Mouse (Mus musculus) limb, embryonic 13.5 days (tissue): ENCODE results near the gene Aplf. TPM values are rescaled to one million over a fixed set of nuclear protein-coding genes. Genes with fewer than 3 reads are reported as not detected.
"Not testable (repeated sequence)": the region's sequence is repeated elsewhere in the genome, so short reads cannot be mapped to it uniquely, and the experiment has no call there.

Source experiments
- ATAC-seq: fragments of 200-750 bp; cut with Nextera tagmentation; 2 replicates; pipeline ENCODE4 v1.8.0; 2017; ENCODE audit warnings: low read depth, moderate number of reproducible peaks, moderate TSS enrichment; ENCODE audit not compliant: low FRiP score
- H3K27ac ChIP-seq: fragments of 300-500 bp; sonication (generic); 2 replicates; pipeline ENCODE4 v1.5.1; 2015; ENCODE audit warnings: inconsistent platforms, mild to moderate bottlenecking, moderate library complexity
- H3K27me3 ChIP-seq: fragments of 300-500 bp; sonication (generic); 2 replicates; pipeline ENCODE4 v1.6.1; 2015; ENCODE audit warnings: mild to moderate bottlenecking, inconsistent platforms
- H3K36me3 ChIP-seq: fragments of 300-500 bp; sonication (generic); 2 replicates; pipeline ENCODE4 v1.6.1; 2015; ENCODE audit warnings: inconsistent platforms, mild to moderate bottlenecking, moderate library complexity
- H3K4me1 ChIP-seq: fragments of 300-500 bp; sonication (generic); 2 replicates; pipeline ENCODE4 v1.6.1; 2015; ENCODE audit warnings: inconsistent platforms
- H3K4me2 ChIP-seq: fragments of 300-500 bp; sonication (generic); replicated peaks from 2 replicates; pipeline ENCODE4 v1.6.1; 2015; ENCODE audit warnings: inconsistent platforms, mild to moderate bottlenecking, moderate library complexity
- H3K4me3 ChIP-seq: fragments of 300-500 bp; sonication (generic); 2 replicates; pipeline ENCODE4 v1.5.1; 2015; ENCODE audit warnings: moderate library complexity, mild to moderate bottlenecking, inconsistent platforms
- H3K9ac ChIP-seq: fragments of 300-500 bp; sonication (generic); 2 replicates; pipeline ENCODE4 v1.6.1; 2015; ENCODE audit warnings: mild to moderate bottlenecking, inconsistent platforms
- H3K9me3 ChIP-seq: fragments of 300-500 bp; sonication (generic); 2 replicates; pipeline ENCODE4 v1.6.1; 2016; ENCODE audit warnings: inconsistent platforms
- WGBS: fragments of 180-500 bp; shearing (Covaris S2); methylation state at CpG from one replicate; pipeline ENCODE4 v1.1.7; 2015; 5-methylcytosine and 5-hydroxymethylcytosine counted together
- polyA plus RNA-seq: library from polyadenylated mRNA; unstranded; fragments of >200 nt; fragmentation: Nextera tagmentation; extraction: Ambion mirVana; gene quantifications from 2 replicates; pipeline ENCODE4 v1.2.1, GENCODE M21; 2015

The Aplf gene
- polyA plus RNA-seq, 1 experiment from 2014 or later = 13.4 TPM

DNA sequence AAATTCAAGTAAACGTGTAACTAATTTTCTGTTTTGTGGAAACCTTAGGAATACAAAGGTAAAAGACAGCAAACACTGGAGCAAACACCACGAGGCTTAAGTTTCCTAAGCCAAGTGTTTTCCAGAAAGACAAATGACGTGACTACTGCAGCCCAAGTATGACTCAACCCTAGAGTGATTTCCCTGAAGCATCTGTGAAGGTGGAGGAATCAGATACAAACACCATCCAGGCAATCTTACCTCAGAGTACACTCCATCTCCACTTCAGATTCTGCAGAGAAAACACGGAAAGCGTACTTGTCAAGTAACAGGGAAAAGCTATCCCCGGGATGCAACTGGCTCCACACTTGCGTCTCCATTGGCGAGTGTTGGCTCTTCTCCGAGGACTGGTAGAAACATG is 8.5 kb downstream of the Aplf start:
- Histone ChIP-seq H3K4me3 (no peak overlapping the region), H3K36me3 (peaks cover 3% of the 10 kb centered on the region; the same call in 1 of the 2 replicates), H3K27me3 (no peaks in the 10 kb centered on the region), H3K4me1 (no peaks in the 10 kb centered on the region), H3K4me2 (no peak overlapping the region), H3K9me3 (no peaks in the 10 kb centered on the region), H3K27ac (no peak overlapping the region), H3K9ac (no peak overlapping the region)
- ATAC-seq = no peak
- WGBS = 92% methylated on average over 9 of the region's 9 CpGs

DNA sequence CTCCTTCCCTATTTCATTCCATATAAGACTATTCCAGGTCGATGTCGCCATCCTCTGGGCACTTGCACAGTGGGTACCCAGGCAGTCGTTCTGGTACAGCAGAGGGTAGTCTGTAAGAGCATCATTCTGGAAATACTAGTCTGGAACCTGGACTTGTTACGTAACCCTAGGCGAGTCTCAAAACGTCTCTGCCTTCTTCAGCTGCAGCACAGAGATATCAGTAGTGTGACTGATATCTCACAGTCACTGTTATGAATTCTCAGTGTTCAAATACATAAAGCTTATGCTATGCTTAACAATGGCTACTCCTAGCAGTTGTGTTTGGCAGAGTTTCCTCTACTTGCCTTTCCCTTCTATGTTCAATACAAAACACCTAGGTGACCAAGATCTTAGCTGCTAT is 9.8 kb downstream of the Aplf start:
- WGBS = 80% methylated on average over 6 of the region's 6 CpGs

DNA sequence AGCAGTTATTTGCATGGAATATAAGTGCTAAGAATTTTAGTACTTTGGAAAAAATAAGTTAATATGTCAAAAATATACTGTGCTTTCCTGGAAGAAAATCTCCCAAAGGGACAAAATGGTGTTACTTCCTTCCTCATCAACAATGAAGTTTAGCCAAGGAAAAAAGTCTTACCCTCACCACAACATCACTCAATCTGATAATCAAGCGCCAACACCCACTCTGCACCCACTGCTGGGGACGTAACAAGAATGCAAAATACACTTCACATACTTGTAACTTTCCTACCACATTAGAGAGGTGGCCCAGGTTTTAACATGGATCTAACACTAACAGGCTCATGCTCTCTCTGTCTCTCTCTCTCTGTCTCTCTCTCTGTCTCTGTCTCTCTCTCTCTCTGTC is 10.3 kb downstream of the Aplf start:
- Histone ChIP-seq H3K9me3 (no peaks in the 10 kb centered on the region), H3K4me1 (no peaks in the 10 kb centered on the region), H3K4me3 (no peak overlapping the region), H3K36me3 (peaks cover 6% of the 10 kb centered on the region; the same call in 1 of the 2 replicates), H3K27me3 (no peaks in the 10 kb centered on the region), H3K9ac (no peak overlapping the region), H3K4me2 (no peak overlapping the region), H3K27ac (no peak overlapping the region)
- 86% methylated on average over 2 of the region's 2 CpGs for WGBS
- no peak for ATAC-seq

More for the DNA sequence above, 9.8 kb downstream of the Aplf start:
- Histone ChIP-seq H3K36me3 (peaks cover 6% of the 10 kb centered on the region; the same call in 1 of the 2 replicates), H3K9me3 (no peaks in the 10 kb centered on the region), H3K4me3 (no peak overlapping the region), H3K27ac (no peak overlapping the region), H3K4me1 (no peaks in the 10 kb centered on the region), H3K4me2 (no peak overlapping the region), H3K9ac (no peak overlapping the region), H3K27me3 (no peaks in the 10 kb centered on the region)
- no peak for ATAC-seq

- WGBS = 93% methylated on average over 4 of the region's 4 CpGs
- Histone ChIP-seq H3K9ac (no peak overlapping the region), H3K36me3 (peaks cover 14% of the 10 kb centered on the region), H3K27me3 (no peaks in the 10 kb centered on the region), H3K4me1 (no peaks in the 10 kb centered on the region), H3K4me2 (no peak overlapping the region), H3K4me3 (no peak overlapping the region), H3K9me3 (no peaks in the 10 kb centered on the region), H3K27ac (no peak overlapping the region)
- ATAC-seq = no peak
These were observed 13.2 kb downstream of the Aplf start for GRCm38 (mm10) chr6:87658816-87659215.

DNA sequence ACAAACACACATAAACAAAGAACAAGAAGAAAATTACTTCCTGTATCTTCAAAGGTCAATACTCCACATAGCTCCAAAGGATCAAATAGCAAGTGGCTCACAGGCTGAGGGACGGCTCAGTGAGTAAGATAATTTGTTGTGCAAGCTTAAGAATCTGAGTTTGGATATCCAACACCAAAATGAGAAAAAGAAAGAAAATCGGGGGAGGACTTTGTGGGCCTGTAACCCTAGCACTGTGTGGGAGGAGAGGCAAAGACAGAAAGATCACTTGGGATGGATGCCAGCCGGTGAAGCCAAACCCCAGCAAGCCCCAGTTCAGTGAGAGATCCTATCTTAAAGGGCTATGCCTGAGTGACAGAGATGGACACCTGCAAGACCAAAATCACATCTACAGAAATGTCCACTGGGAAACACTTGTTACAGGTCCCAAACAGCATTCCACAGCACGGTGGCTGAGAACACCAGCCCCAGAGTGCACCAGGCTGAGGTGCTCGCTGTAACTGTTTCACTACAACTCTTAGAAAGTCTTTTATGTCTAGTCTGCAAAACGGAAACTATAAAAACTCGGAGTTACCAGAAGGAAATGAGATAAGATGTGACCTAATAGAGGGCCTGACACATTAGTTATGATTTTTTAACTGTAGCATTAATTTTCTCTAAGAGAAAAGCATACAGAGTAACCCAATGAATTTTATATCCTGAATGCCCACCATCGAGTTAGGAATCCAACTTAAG is 17.9 kb downstream of the Aplf start:
- Histone ChIP-seq H3K27me3 (no peaks in the 10 kb centered on the region), H3K4me3 (no peak overlapping the region), H3K9me3 (no peaks in the 10 kb centered on the region), H3K9ac (no peak overlapping the region), H3K27ac (no peak overlapping the region), H3K36me3 (peaks cover 20% of the 10 kb centered on the region), H3K4me1 (no peaks in the 10 kb centered on the region), H3K4me2 (no peak overlapping the region)
- WGBS = 63% methylated on average over 8 of the region's 8 CpGs
- ATAC-seq = no peak

DNA sequence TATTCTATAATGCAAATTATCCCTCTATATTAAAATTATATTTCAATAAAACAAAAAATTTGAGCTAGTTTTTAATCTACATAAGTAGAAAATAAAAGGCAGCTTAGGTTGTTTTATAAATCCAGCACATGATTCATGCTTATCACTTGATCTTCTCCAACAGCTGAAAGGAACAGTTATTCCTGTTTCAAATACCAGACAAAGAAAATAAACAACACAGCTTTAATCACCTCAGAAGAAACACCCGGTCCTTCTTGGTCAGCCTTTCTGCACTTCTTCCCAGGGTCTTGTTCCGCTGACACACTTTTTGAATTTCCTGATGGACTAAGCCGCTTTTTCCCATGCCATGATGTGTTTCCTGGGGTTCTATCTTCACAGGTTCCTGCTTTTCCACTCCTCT is 18.5 kb downstream of the Aplf start:
- 75% methylated on average over 3 of the region's 3 CpGs for WGBS
- H3K9me3 ChIP-seq = no peaks in the 10 kb centered on the region
- no peaks in the 10 kb centered on the region for H3K4me1 ChIP-seq
- H3K27me3 ChIP-seq = no peaks in the 10 kb centered on the region
- H3K4me2 ChIP-seq = no peak overlapping the region
- no peak overlapping the region for H3K27ac ChIP-seq
- no peak overlapping the region for H3K4me3 ChIP-seq
- no peak for ATAC-seq
- no peak overlapping the region for H3K9ac ChIP-seq
- peaks cover 20% of the 10 kb centered on the region for H3K36me3 ChIP-seq

DNA sequence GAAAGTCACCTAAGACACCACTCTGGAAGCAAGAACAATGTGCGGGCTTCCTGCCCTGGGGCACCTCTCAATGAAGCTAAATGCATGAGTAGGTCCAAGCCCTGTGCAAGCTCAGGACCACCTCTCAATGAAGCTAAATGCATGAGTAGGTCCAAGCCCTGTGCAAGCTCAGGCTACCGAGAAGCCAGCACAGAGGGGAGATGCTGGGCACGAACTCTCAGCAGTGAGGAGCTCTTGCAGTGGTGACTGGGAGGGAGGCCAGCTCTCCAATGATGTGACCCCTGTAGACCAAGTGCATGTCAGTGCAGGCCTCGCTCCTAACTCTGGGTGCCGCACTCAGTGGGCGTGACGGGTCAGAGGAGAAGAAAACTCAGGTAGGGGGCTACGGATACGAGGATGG is 19.3 kb downstream of the Aplf start:
- Histone ChIP-seq H3K27me3 (no peaks in the 10 kb centered on the region), H3K4me2 (no peak overlapping the region), H3K27ac (no peak overlapping the region), H3K9ac (no peak overlapping the region), H3K9me3 (no peaks in the 10 kb centered on the region), H3K4me1 (no peaks in the 10 kb centered on the region), H3K4me3 (no peak overlapping the region), H3K36me3 (peaks cover 17% of the 10 kb centered on the region)
- ATAC-seq = no peak
- WGBS = 95% methylated on average over 9 of the region's 9 CpGs

DNA sequence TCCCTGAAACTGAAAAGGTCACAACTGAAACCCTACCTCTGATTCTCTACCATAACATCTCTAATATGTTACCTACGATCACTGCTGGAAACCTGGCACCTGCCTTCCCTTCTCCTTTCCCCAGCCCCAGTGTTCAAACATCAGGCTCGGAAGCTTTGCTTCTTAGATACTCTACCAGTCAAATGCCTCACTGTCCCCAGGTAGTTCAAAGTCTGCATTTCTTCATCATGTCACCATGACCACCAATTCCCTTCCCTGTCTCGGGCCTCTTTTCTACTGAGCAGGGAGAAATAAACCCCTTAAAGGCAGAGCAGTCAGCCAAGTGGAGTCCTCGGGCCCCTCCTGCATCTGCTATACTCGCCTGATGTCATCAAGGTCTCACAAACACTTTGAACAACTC is 20.2 kb downstream of the Aplf start:
- WGBS = 84% methylated on average over 5 of the region's 5 CpGs
- H3K9ac ChIP-seq = no peak overlapping the region
- no peaks in the 10 kb centered on the region for H3K27me3 ChIP-seq
- no peaks in the 10 kb centered on the region for H3K9me3 ChIP-seq
- H3K4me2 ChIP-seq = no peak overlapping the region
- H3K4me3 ChIP-seq = no peak overlapping the region
- ATAC-seq = no peak
- no peaks in the 10 kb centered on the region for H3K4me1 ChIP-seq
- H3K36me3 ChIP-seq = peaks cover 17% of the 10 kb centered on the region
- no peak overlapping the region for H3K27ac ChIP-seq

GRCm38 (mm10) chr6:87638134-87638660 is 33.8 kb downstream of the Aplf start:
- Histone ChIP-seq H3K36me3 (no peaks in the 10 kb centered on the region; the same call in 1 of the 2 replicates), H3K27me3 (no peaks in the 10 kb centered on the region), H3K4me3 (no peak overlapping the region), H3K27ac (no peak overlapping the region), H3K4me2 (no peak overlapping the region), H3K9me3 (no peaks in the 10 kb centered on the region), H3K4me1 (peaks cover 8% of the 10 kb centered on the region), H3K9ac (no peak overlapping the region)
- 0 out of 2 replicates have a peak, but pooled peaks have one; percentile 44 for ATAC-seq
- WGBS = 28% methylated on average over 11 of the region's 11 CpGs

DNA sequence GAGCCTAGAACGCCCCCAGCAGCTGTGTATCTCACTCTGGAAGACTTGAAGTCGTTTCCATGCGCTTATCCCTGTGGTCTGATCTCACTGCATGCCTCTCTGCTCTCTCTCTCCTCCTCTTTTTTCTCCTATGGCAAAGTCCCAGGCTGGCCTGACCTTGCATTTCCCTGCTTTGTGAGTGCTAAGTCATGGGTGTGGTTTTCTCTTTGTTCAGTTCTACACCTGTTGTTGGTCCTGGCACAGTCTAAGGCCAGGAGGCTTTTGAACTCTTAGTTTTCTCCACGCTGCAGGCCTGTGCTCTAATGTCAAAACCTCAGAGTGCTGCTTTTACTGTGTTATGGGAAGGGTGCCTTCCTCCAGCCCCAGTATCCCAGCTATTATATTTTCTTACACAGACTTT is 39.8 kb downstream of the Aplf start:
- ATAC-seq = no peak
- H3K9ac ChIP-seq = no peak overlapping the region
- H3K9me3 ChIP-seq = no peaks in the 10 kb centered on the region
- H3K36me3 ChIP-seq = peaks cover 10% of the 10 kb centered on the region
- no peaks in the 10 kb centered on the region for H3K27me3 ChIP-seq
- H3K4me3 ChIP-seq = no peak overlapping the region
- no peak overlapping the region for H3K27ac ChIP-seq
- no peaks in the 10 kb centered on the region for H3K4me1 ChIP-seq
- WGBS = 75% methylated on average over 4 of the region's 4 CpGs
- no peak overlapping the region for H3K4me2 ChIP-seq

DNA sequence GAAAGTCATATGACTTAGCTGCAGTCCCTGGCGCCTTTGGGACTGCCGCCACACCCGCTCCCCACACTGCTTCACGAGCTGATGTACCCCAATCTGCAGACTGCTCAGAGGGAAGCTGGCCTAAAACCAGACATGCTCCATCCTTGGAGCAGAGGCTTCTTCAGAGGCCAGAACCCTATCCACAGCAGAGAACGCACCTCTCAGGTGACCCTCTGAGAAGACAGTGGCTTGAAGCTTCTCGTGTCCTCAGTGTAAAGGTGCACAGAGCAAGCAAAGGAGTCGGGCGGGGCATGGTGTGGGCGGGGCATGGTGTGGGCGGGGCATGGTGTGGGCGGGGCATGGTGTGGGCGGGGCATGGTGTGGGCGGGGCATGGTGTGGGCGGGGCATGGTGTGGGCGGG is 43.1 kb downstream of the Aplf start:
- H3K36me3 ChIP-seq, H3K27me3 ChIP-seq, H3K9ac ChIP-seq, H3K27ac ChIP-seq, ATAC-seq, H3K9me3 ChIP-seq, H3K4me1 ChIP-seq, H3K4me2 ChIP-seq, H3K4me3 ChIP-seq: not testable (repeated sequence)
- 74% methylated on average over 15 of the region's 15 CpGs for WGBS

DNA sequence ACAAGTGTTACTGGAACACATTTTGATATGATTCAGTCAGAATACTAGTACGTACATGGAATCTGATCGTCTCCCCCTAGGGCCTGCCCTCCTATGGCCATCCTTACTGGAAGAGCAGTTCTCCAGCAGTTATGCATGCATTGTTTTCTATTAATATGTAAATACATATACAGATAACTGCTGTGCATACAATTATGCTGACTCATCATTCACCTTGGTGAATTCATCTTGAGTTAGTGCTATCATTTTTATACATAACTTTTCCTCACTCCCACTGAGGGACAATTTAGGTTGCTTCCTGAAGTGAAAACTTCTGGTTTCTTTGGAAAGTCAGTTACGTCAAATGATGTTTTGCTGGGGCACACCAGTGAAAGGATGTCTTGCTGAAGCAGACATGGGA is 48.8 kb downstream of the Aplf start:
- Histone ChIP-seq H3K36me3 (no peaks in the 10 kb centered on the region), H3K9ac (no peak overlapping the region), H3K27me3 (no peaks in the 10 kb centered on the region), H3K4me2 (no peak overlapping the region), H3K27ac (no peak overlapping the region), H3K4me1 (0 out of 2 replicates have a peak, but pooled peaks cover 6% of the 10 kb centered on the region), H3K4me3 (no peak overlapping the region), H3K9me3 (no peaks in the 10 kb centered on the region)
- ATAC-seq = no peak
- WGBS = 90% methylated on average over 3 of the region's 3 CpGs

DNA sequence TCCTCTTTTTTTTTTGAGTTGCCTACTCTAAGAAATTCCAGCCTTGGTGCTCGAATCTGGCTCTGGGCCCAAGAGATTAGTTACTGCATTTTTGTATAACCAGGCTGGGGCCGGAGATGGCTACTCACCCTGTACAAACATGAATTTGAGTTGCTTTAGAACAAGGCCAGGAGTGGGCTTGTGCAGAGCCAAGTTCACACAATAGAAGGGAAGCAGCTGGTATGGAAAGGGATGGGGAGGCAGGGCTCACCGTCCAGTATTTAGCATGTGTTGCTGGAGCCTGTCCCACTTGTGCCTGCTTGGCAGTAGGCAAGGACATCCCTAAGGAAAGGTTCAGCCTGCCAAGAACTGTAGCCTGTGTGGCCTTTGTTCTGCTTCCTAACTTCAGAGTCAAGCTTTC is 50.7 kb downstream of the Aplf start:
- WGBS = 58% methylated on average over 3 of the region's 3 CpGs
- Histone ChIP-seq H3K4me3 (no peak overlapping the region), H3K36me3 (no peaks in the 10 kb centered on the region), H3K27me3 (no peaks in the 10 kb centered on the region), H3K9me3 (no peaks in the 10 kb centered on the region), H3K4me1 (0 out of 2 replicates have a peak, but pooled peaks cover 6% of the 10 kb centered on the region), H3K4me2 (no peak overlapping the region), H3K9ac (no peak overlapping the region), H3K27ac (no peak overlapping the region; the same call in 1 of the 2 replicates)
- ATAC-seq = 0 out of 2 replicates have a peak, but pooled peaks have one; percentile 32
